Mouse (Mus musculus): ENCODE results near the gene Chmp1a.
"Not testable (repeated sequence)": the region's sequence is repeated elsewhere in the genome, so short reads cannot be mapped to it uniquely, and the experiment has no call there.

Gene Chmp1a

DNA sequence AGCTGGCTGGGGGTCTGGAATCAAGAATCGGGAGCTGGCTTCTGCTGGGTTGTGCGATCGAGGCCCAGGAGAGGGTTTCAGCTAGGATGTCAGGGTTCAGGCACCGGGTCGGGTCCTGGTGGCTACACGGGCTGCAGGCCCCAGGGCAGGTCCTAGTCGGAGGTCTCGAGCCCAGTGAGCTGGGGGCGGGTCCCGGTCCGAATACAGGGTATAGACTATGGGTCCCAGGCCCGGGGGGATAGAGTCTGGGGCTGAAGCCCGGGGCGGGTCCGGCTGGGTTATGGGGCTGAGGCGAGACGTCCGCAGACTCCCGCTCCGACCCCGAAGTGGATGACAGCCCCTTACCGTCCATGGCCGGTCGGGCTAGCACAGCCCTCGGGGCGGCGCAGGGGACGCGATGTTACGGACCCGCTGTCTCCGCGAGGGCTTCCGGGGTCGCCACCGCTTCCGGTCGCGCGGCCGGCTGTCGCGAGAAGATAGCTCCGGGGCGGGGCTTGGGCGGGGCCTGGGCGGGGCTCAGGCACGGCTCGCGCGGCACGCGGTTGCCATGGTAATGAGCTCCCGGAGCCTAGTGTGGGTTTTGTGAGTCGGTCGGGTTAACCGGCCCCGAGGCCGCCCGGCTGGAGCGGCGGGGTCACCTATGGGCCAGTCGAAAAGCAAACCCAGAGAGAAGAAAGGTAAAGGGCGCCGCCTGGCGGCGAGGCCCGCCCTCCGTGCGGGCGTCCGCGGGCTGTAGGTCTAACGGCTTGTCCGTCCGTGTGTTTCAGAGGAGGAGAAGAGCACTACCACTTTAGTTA is at the start of gene Chmp1a, which contains the start of gene Spata33:
Chmp1a (minus strand) TSS at position 443 of the 797 bp plus-strand sequence.
Spata33 (plus strand) TSS at position 512 of the 797 bp plus-strand sequence.
- peak; percentile 78 for ATAC-seq (ENCODE audit: insufficient number of reproducible peaks, low FRiP score, low TSS enrichment)

DNA sequence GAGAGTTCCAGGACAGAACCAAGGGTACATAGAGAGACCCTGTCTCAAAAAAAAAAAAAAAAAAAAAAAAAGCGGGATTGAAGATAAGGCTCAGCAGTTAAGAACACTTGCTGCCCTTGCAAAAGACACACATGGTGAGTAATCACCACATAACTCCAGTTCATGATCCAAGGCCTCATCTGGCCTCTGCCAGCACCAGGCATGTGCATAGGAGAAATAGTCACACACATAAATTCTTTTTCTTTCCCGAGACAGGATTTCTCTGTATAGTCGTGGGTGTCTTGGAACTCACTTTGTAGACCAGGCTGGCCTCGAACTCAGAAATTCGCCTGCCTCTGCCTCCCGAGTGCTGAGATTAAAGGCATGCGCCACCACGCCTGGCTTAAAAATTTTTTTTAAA is 45.0 kb upstream of the Chmp1a start:
- ATAC-seq (ENCODE audit: insufficient number of reproducible peaks, low FRiP score, low TSS enrichment), result not testable (repeated sequence)

DNA sequence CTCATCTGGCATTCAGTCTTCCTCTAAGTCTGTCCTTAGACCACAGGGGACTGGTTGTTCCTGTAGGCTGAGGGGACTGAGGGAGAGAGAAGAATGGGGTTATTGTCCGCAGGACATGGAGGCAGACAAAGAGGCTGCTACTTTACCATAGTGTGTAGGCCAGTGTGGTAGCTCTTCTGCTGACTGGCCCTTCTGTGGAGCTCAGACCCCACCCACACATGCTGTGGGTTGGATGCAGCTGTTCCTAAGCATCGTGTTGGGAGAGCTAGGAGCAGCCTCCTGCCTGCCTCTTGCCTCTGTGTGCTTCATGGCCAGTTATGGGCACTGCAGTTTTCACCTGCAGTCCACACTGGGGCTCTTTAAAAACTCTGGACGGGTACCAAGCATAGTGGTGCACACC is 44.6 kb upstream of the Chmp1a start:
- no peak for ATAC-seq (ENCODE audit: insufficient number of reproducible peaks, low FRiP score, low TSS enrichment)

DNA sequence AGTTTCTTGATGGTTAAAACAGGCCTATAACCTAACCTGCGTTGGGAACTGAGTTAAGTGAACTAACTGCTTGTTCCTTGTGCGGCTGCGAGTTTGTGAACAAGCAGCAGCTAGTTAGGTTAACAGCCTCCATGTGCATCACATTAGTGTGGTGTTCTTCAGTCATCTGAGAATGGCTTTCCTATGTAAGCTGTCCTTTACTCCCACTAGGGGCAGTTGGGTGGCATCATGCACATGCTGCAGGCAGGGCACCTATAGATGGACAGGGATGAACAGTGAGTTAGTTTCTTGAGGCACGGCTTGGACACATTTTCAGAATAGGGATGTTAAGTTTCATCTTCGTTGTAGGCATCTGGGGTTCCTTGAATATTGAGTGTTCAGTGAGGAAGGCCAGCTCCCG is 42.6 kb upstream of the Chmp1a start:
- ATAC-seq (ENCODE audit: insufficient number of reproducible peaks, low FRiP score, low TSS enrichment), result no peak

DNA sequence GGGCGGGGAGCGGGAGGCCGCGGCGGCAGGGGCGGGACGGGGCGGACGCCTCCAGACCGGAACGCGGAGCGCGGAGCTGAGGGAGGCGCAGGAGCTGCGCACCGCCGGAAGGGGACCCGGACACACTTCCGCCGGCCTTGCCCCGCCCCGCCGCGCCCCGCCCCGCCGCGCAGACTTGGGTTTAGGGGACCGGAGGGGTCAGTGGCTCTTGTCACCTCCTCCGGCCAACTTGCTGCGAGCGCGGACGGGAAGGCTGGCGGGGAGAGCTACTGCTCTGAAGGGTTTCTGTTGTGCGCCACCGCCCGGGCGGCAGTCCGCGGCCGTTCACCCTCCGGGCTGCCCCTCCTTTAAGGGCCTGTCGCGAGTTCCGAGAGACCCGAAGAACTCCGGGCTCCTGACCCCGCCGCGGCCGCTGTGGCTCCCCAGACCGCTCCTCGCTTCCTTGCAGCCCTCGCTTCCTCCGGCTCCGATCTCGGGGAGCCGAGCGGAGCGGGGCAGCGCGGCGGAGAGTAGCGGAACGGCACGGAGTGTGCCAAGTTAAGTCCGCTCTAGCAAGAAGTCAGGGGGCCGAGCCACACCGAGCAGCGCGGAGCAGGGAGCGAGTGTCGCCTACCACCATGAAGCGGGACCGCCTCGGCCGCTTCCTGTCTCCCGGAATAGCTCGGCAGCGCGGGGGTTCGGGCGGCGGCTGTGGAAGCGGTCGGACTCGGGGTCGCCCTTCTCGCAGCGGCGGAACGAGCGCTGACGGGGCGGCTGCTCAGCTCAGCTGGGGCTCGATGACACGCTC is 41.7 kb upstream of the Chmp1a start, which contains the start of the genes Zfp276 and Vps9d1:
Zfp276 (plus strand) TSS at position 97 of the 787 bp plus-strand sequence.
Vps9d1 (minus strand) TSS at position 250 of the 787 bp plus-strand sequence.
- ATAC-seq (ENCODE audit: insufficient number of reproducible peaks, low FRiP score, low TSS enrichment), result peak; percentile 79; the same call in 1 of the 2 replicates

DNA sequence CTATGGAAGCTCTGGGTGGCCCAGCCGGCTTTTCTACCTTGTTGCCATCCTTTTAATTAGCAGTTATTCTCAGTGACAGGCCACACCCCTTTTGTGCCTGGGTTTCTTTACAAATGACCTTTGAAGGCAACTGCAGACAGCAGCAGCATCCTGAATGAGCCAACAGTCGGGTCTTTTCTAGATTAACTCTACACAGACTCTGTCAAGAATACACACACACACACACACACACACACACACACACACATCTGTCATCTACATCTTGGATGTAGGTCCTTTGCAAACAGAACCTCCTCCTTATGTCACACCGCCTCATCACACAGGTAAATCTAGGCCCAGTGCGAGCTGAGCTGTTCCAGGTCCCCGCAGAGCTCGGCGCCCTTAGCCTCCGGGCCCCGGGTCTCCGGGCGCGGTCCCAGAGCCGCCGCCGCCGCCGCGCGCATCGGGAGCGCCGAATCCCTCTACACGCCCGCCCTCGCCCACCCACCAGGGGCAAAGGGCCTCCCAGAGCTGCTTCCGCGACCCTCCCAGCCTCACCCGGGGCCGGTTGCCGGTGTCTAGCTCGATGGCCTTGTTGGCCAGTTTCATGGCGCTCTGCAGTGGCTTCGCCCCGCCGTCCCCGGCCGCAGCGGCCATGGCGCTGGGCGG is 41.0 kb upstream of the Chmp1a start:
- no peak; the same call in 1 of the 2 replicates for ATAC-seq (ENCODE audit: insufficient number of reproducible peaks, low FRiP score, low TSS enrichment)

DNA sequence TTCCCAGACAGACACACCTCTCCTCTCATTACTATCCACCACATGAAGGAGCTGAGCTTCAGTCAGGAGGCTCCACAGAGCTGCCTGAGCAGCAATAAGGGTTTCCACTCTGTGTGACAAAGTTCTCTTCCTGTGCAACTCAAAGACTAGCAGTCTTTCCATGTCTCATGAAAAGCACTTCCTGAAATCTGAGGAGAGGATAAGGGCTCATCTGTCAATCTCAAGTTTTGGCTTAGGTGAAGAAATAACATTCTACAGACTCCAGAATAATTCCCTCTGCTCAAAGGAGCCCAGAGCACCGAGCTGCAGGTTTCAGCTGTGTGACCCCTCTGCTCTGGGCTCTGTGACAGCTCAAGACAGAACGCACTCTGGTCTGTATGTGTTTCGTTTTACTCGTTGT is 40.4 kb upstream of the Chmp1a start:
- ATAC-seq (ENCODE audit: insufficient number of reproducible peaks, low FRiP score, low TSS enrichment), result no peak

DNA sequence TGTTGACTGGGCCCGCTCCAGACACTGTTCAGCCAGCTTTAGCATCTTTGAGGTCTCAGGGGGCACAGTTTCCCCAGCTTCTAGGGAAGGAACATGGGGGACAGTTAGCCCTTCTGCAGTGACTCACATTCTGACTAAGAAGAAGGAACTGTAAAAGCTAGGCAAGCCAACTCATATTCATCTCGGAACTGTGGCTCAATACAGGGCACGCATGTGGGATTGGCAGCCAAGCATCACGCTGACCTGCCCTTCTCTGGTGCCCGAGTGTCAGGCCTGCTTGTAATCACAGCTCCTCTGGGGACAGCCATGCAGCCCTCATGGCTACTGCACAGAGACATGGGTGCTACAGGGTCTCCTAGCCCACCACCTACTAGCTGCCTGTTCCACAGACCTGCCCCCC is 38.4 kb upstream of the Chmp1a start:
- ATAC-seq (ENCODE audit: insufficient number of reproducible peaks, low FRiP score, low TSS enrichment), result no peak

DNA sequence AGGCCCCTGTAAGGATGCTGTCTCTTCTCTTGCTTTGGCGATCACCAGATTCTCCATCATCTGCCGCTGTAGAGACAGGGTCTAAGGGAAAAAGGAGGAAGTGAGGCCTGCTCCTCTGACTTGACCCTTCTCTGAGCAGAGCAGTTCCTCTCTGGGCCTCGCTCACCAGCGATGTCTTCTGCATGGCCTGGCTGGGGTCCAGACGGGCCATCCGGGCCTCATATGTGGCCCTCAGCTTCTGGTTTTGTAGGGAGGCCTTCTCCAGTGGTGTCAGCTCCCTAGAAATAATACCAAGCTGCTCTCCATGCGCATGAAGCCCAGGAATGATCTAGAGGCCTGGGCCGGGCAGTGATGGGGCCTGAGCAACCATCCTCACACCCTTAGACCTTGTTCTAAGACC is 36.0 kb upstream of the Chmp1a start:
- no peak for ATAC-seq (ENCODE audit: insufficient number of reproducible peaks, low FRiP score, low TSS enrichment)

DNA sequence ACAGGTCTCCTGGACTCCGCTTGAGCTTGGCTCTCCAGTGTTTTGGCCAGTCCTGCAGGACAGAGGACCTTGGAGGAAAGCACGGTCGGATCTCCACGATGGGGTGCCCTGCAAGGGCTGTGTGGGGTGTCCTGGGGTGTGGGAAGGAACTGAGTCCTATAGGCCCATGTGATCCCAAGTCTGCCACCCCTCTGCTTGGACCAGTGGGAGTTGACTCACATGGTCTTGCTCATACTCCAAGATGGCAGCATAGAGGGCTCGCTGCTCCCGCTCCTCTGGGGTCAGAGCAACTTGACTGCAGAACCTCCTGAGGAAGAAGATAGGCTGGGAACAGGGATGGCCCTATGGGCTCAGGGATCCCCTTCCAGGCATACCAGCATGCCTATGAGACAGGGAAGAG is 35.2 kb upstream of the Chmp1a start:
- no peak for ATAC-seq (ENCODE audit: insufficient number of reproducible peaks, low FRiP score, low TSS enrichment)

DNA sequence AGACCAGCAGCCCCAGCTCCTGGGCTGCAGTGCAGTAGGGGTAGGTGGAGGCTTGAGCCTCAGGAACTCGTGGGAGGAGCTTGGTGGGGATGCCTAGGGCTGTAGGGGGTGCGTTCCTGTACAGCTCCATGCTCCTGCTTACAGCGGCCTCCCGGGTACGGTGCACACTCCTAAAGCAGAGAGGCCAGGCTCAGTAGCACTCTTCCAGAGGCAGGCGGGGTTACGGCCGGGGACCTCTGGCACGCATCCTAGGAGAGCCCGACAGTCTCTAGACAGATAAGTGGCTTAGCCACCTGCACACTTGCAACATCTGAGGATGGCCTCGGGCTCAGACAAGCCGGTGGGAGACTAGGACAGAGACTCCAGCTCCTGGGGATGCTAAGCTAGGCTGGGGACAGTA is 33.0 kb upstream of the Chmp1a start:
- no peak for ATAC-seq (ENCODE audit: insufficient number of reproducible peaks, low FRiP score, low TSS enrichment)

DNA sequence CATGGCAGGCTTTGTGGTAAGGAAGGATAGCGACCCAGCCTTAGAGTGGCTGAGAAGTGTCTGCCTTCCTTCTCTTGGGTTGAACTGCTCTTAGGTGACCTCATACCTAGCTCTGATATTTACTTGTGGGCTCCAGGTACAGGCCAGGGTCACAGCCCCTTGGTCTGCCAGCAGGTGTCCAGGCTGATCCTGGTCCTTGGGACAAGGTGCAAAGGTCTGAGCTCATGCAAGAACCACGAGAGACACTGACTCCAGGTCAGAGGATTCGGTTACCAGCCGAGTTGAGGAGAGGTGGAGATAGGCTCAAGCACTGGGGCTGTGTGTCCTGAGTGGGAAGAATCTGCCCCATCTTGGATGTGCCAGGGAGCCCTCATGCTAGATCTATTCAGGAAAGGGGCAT is 31.8 kb upstream of the Chmp1a start:
- no peak for ATAC-seq (ENCODE audit: insufficient number of reproducible peaks, low FRiP score, low TSS enrichment)

DNA sequence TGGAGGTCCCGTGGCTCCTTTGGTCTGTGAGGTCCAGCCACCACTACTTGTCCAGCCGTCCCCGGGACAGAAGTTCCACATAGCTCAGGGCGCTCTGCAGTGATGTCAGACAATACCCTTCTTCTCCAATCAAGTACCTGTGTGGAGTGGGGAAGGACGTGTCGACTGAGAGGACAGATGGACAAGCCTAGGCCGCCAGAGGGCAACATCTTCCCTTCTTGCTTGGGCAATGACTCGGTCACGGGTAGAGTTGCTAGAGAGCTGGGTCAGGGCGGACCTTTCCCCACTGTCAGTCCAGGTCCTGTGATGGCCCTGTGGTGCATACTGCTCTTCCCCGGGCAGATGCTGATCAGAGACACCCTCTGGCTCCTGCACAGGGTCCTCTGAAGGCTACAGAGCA is 30.5 kb upstream of the Chmp1a start:
- no peak for ATAC-seq (ENCODE audit: insufficient number of reproducible peaks, low FRiP score, low TSS enrichment)

DNA sequence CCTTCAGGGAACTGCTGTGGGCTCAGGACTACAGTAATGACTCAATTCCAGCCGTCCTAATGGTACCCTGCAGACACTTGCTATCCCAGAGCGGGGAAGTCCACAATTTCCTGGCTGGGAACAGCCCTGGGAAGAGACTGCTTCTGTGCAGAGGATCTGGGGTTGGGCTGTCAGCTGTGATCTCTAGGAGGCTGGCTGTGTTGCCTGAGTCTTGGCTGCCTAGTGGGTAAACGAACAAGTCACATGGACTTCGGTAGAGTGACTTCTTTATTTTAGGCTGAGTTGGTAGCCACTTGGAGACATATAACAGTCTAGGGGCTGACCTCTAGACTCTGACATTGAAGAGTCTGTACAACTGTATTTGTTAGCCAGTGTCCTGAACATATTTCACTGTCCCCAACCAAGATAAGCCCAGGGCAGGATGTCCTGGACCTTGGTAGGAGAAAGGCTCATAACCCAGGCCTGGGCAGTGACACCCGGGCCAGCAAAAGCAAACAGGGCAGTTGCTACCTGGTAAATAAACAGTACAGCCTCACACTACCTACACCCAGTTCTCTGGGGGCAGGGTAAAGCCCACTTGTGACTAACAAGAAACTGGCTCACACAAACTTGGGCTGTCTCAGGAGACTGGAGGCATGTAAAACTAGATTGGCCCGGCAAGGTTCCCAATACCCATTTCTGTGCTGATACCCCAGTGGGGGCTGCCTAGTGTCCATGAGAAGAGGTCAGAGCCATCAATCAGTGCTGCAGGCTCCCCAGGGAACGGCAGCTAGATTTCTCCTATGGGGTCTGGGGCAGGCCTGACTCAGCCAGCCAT is 29.8 kb upstream of the Chmp1a start:
- no peak for ATAC-seq (ENCODE audit: insufficient number of reproducible peaks, low FRiP score, low TSS enrichment)

DNA sequence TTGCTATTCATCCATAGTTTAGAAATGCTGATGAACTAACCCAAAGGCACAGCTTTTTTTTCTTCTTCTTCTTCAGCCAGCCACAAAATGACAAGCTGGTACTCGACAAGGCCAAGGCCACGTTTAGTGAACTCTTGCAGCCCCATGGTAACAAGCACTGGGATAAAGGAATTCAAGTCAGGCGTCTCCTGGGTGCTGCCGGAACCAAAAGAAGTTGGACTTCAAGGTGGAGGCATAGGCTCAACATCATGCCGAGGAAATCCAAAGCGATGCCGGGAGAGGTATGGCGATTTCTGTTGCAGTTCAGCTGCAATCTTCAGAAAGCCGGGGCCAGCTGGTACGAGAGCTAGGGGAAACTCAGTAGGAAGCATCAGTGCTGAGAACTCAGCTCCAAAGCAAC is 26.8 kb upstream of the Chmp1a start:
- no peak for ATAC-seq (ENCODE audit: insufficient number of reproducible peaks, low FRiP score, low TSS enrichment)

DNA sequence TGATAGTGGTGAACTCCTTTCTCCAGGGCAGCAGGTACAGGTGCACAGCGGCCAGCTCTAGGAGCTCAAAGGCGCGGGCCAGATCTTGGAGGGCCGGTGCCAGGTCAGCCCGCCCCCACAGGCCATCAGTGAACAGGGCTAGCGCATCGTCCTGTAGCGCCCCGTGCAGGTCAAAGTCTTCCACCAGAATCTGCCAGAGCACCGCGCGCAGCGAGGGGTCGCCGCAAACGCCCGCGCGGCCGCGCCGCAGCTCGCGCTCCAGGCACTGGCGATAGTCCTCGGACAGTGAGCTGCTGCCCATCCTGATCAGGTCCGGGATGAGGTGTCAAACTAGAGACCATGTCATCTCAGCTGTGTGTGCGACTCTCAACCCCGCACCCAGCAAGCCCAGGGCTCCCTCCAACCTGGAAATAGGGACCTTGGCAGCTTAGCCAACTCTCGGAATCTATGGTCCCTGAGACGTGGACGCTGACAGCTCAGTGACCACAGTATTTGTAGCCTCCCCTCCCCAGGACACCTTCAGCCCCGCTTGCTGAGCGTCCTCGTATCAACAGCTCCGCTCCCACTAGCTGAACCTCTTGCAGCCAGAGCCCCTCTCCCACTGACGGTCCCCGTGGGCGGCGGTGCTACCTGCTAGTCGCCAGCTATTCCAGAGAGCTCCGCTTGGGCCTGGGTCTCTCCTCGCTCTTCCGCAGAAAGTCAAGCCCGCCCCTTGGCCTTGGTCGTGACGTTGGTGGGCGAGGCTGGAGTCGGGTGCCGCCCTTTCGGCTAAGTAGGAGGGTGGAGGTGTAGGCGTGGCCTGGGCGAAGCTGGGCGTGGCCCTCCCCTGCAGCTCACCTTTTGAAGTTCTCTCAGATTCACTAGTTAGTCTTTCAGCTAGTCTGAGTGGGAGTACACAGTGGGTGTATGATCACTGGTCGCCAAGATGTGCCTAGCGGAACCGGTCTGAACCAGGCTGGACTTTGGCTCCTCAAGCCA is 23.2 kb upstream of the Chmp1a start, which contains the start of gene Spata2l:
Spata2l (minus strand) TSS at position 714 of the 978 bp plus-strand sequence.
- ATAC-seq (ENCODE audit: insufficient number of reproducible peaks, low FRiP score, low TSS enrichment), result peak; percentile 73

DNA sequence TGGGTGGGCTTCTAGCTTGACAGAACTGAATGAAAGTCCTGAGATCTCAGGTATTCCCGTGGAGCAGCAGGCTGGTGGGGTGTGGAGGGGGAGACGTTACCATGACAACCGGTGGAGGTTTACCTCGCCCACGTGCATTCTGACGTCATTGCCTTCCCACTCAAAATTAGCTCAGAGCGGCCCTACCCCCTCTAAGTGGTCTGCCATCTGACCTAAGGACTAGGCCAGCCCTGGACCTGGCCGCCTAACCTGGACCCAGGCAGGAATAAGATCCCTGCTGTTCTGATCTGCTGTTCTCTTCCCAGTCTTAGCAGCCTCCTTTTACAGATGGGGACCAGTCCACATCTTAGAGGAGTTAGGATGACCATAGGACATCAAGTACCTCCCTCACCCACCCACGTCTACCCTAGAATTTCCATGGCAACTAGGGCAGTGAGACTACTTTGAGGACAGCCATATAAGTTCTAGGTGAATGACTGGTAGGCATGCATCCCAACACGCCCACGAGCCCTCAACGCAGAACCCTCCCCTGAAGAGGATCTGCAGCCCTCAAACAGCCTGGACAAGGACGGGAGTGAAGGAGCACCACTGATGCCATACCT is 22.5 kb upstream of the Chmp1a start:
- 0 out of 2 replicates have a peak, but pooled peaks have one; percentile 8 for ATAC-seq (ENCODE audit: insufficient number of reproducible peaks, low FRiP score, low TSS enrichment)

DNA sequence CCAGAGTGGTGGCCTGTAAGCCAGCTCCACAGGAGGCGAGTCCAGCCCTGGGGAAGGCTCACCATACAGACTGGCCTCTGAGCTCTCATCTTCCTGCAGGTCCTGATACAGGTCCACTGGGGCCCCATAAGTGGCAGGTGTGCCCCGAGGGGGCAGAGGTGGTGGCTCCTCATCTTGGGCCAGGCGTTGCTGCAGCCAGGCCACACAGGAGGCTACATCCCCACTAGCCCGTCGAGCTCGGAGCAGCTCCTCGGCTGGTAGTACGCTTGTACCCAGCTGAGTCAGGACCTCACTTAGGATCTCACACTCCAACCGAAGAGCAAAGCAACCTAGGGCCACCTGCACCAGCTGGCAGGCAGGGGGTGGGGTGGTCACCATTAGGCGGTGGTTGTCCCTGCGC is 21.2 kb upstream of the Chmp1a start:
- ATAC-seq (ENCODE audit: insufficient number of reproducible peaks, low FRiP score, low TSS enrichment), result no peak

All from cerebellum, adult (tissue).